In genomic region chr3:154646638-154647442, GRCm38 (mm10) we compare ENCODE assay signal across 8 mouse cellular contexts. TPM values are rescaled to one million over a fixed set of nuclear protein-coding genes. Genes with fewer than 3 reads are reported as not detected.
DNase-seq lines count a peak whose midpoint lies in the region; ATAC-seq lines count a peak whose summit lies in the region.

No protein-coding gene starts in this region.

- H3K27me3 ChIP-seq in neural tube, embryonic 11.5 days (ENCODE audit: control insufficient read depth, insufficient read depth, low read length): no peaks in the 10 kb centered on the region
- H3K27me3 ChIP-seq in forebrain, embryonic 15.5 days: no peaks in the 10 kb centered on the region
- peaks cover 41% of the 10 kb centered on the region for H3K27me3 ChIP-seq in limb, embryonic 13.5 days
- H3K27me3 ChIP-seq in neural tube, embryonic 13.5 days: 0 out of 2 replicates have a peak, but pooled peaks cover 14% of the 10 kb centered on the region

- no peaks in the 10 kb centered on the region for H3K4me1 ChIP-seq in neural tube, embryonic 11.5 days (ENCODE audit: control insufficient read depth, insufficient read depth, low read length)
- H3K4me1 ChIP-seq in forebrain, embryonic 15.5 days: peaks cover 6% of the 10 kb centered on the region; the same call in 1 of the 2 replicates
- 0 out of 2 replicates have a peak, but pooled peaks cover 3% of the 10 kb centered on the region for H3K4me1 ChIP-seq in limb, embryonic 13.5 days
- peaks cover 5% of the 10 kb centered on the region; the same call in 1 of the 2 replicates for H3K4me1 ChIP-seq in neural tube, embryonic 13.5 days (replicated peaks)

- H3K27ac ChIP-seq in neural tube, embryonic 11.5 days (ENCODE audit: low read depth, low read length): no peak overlapping the region
- peak overlapping the region; percentile 21; the same call in 1 of the 2 replicates for H3K27ac ChIP-seq in forebrain, embryonic 15.5 days (replicated peaks)
- H3K27ac ChIP-seq in limb, embryonic 13.5 days: no peak overlapping the region
- H3K27ac ChIP-seq in neural tube, embryonic 13.5 days (replicated peaks): no peak overlapping the region

- 61% methylated on average over 29 of the region's 29 CpGs for WGBS in neural tube, embryonic 11.5 days
- WGBS in forebrain, embryonic 15.5 days: 46% methylated on average over 29 of the region's 29 CpGs
- WGBS in limb, embryonic 13.5 days: 48% methylated on average over 29 of the region's 29 CpGs
- WGBS in neural tube, embryonic 13.5 days: 58% methylated on average over 29 of the region's 29 CpGs

- ATAC-seq in neural tube, embryonic 11.5 days (ENCODE audit: insufficient read depth, low FRiP score, low TSS enrichment): peak; percentile 61
- peak; percentile 82 for ATAC-seq in forebrain, embryonic 15.5 days (replicated peaks)
- ATAC-seq in limb, embryonic 13.5 days (ENCODE audit: low FRiP score, low read depth): no peak; the same call in 1 of the 2 replicates
- ATAC-seq in neural tube, embryonic 13.5 days (ENCODE audit: low read depth): peak; percentile 56

- no peak overlapping the region for H3K9ac ChIP-seq in neural tube, embryonic 11.5 days (ENCODE audit: low read length)
- H3K9ac ChIP-seq in forebrain, embryonic 15.5 days (replicated peaks): no peak overlapping the region; the same call in 1 of the 2 replicates
- no peak overlapping the region for H3K9ac ChIP-seq in limb, embryonic 13.5 days
- no peak overlapping the region for H3K9ac ChIP-seq in neural tube, embryonic 13.5 days

- no peaks in the 10 kb centered on the region for H3K9me3 ChIP-seq in neural tube, embryonic 11.5 days (ENCODE audit: control insufficient read depth, low read length)
- no peaks in the 10 kb centered on the region for H3K9me3 ChIP-seq in forebrain, embryonic 15.5 days
- no peaks in the 10 kb centered on the region for H3K9me3 ChIP-seq in limb, embryonic 13.5 days
- H3K9me3 ChIP-seq in neural tube, embryonic 13.5 days: no peaks in the 10 kb centered on the region

- H3K4me2 ChIP-seq in neural tube, embryonic 11.5 days (ENCODE audit: low read depth): peak overlapping the region; percentile 17; the same call in 1 of the 2 replicates
- H3K4me2 ChIP-seq in forebrain, embryonic 15.5 days (replicated peaks): peak overlapping the region; percentile 47
- H3K4me2 ChIP-seq in limb, embryonic 13.5 days (replicated peaks): peak overlapping the region; percentile 57
- peak overlapping the region; percentile 38 for H3K4me2 ChIP-seq in neural tube, embryonic 13.5 days

- peak; percentile 6 for DNase-seq in adrenal gland, adult 2 months
- no peak for DNase-seq in adrenal gland, adult 8-10 months
- peak; percentile 32 for DNase-seq in neural tube, embryonic 11.5 days (ENCODE audit: low spot score)
- no peak for DNase-seq in neural tube, embryonic 10.5 days (ENCODE audit: extremely low spot score, low spot score)
- no peak for DNase-seq in thymus, postnatal 10 days (ENCODE audit: low spot score in 2 of 2)

- no peaks in the 10 kb centered on the region for H3K36me3 ChIP-seq in neural tube, embryonic 11.5 days (ENCODE audit: control insufficient read depth, insufficient read depth, low read length)
- H3K36me3 ChIP-seq in forebrain, embryonic 15.5 days: no peaks in the 10 kb centered on the region
- H3K36me3 ChIP-seq in limb, embryonic 13.5 days: no peaks in the 10 kb centered on the region
- H3K36me3 ChIP-seq in neural tube, embryonic 13.5 days: no peaks in the 10 kb centered on the region

- H3K4me3 ChIP-seq in neural tube, embryonic 11.5 days (ENCODE audit: low read depth, low read length): no peak overlapping the region
- H3K4me3 ChIP-seq in forebrain, embryonic 15.5 days: peak overlapping the region; percentile 28
- peak overlapping the region; percentile 32 for H3K4me3 ChIP-seq in limb, embryonic 13.5 days
- H3K4me3 ChIP-seq in neural tube, embryonic 13.5 days: no peak overlapping the region; the same call in 1 of the 2 replicates

RNA-seq across cellular contexts. Expression of gene Erich3, which starts 16.8 kb away (rescaled TPM):
- under 1 TPM; 0.46 to 0.79 TPM for total RNA-seq in adrenal gland, adult 2 months (2021)
- polyA plus RNA-seq in adrenal gland, adult 2 months (2012; rRNA removed): 0.08 and 0.09 TPM in 2 replicates
- total RNA-seq in adrenal gland, adult 8-10 months (2022): 1 to 10 TPM in 3 of 4 experiments, under 1 TPM in 1; 0.38 to 1.4 (median 1.2) TPM
- polyA plus RNA-seq in neural tube, embryonic 11.5 days (2014; fragmentation: Nextera tagmentation; extraction: Ambion mirVana): 0.77 and 0.95 TPM in 2 replicates
- 1.2 and 1.8 TPM in 2 replicates for polyA plus RNA-seq in forebrain, embryonic 15.5 days (2015; fragmentation: Nextera tagmentation; extraction: Ambion mirVana)
- polyA plus RNA-seq in limb, embryonic 13.5 days (2015; fragmentation: Nextera tagmentation; extraction: Ambion mirVana): 0.14 and 0.20 TPM in 2 replicates
- polyA plus RNA-seq in neural tube, embryonic 13.5 days (2015; fragmentation: Nextera tagmentation; extraction: Ambion mirVana): 1.3 and 1.7 TPM in 2 replicates

RNA-seq across cellular contexts. Expression of gene Tyw3, which starts 49.9 kb away (rescaled TPM):
- 1 to 10 TPM; 4.0 to 6.6 TPM for total RNA-seq in adrenal gland, adult 2 months (2021)
- polyA plus RNA-seq in adrenal gland, adult 2 months (2012; rRNA removed): 6.8 and 12.2 TPM in 2 replicates
- 10 to 100 TPM in 1 of 4 experiments, 1 to 10 TPM in 3; 3.9 to 10.4 (median 5.6) TPM for total RNA-seq in adrenal gland, adult 8-10 months (2022)
- 19.0 and 24.4 TPM in 2 replicates for polyA plus RNA-seq in neural tube, embryonic 11.5 days (2014; fragmentation: Nextera tagmentation; extraction: Ambion mirVana)
- 14.1 and 16.4 TPM in 2 replicates for polyA plus RNA-seq in forebrain, embryonic 15.5 days (2015; fragmentation: Nextera tagmentation; extraction: Ambion mirVana)
- 15.9 and 21.8 TPM in 2 replicates for polyA plus RNA-seq in limb, embryonic 13.5 days (2015; fragmentation: Nextera tagmentation; extraction: Ambion mirVana)
- polyA plus RNA-seq in neural tube, embryonic 13.5 days (2015; fragmentation: Nextera tagmentation; extraction: Ambion mirVana): 8.6 and 14.6 TPM in 2 replicates

RNA-seq across cellular contexts. Expression of gene Cryz, which starts 50.3 kb away (rescaled TPM):
- total RNA-seq in adrenal gland, adult 2 months (2021): 10 to 100 TPM; 18.1 to 24.3 TPM
- 5.0 and 6.6 TPM in 2 replicates for polyA plus RNA-seq in adrenal gland, adult 2 months (2012; rRNA removed)
- 10 to 100 TPM; 17.3 to 24.8 (median 22.5) TPM for total RNA-seq in adrenal gland, adult 8-10 months (2022)
- 17.6 and 18.2 TPM in 2 replicates for polyA plus RNA-seq in neural tube, embryonic 11.5 days (2014; fragmentation: Nextera tagmentation; extraction: Ambion mirVana)
- 9.6 and 10.4 TPM in 2 replicates for polyA plus RNA-seq in forebrain, embryonic 15.5 days (2015; fragmentation: Nextera tagmentation; extraction: Ambion mirVana)
- polyA plus RNA-seq in limb, embryonic 13.5 days (2015; fragmentation: Nextera tagmentation; extraction: Ambion mirVana): 22.1 and 22.7 TPM in 2 replicates
- polyA plus RNA-seq in neural tube, embryonic 13.5 days (2015; fragmentation: Nextera tagmentation; extraction: Ambion mirVana): 9.7 and 11.3 TPM in 2 replicates

Comparison
In these comparisons a context has a peak if more than half of its experiments do, and no peak if none do; other contexts are left out.
1. DNase-seq: peak in adrenal gland, adult 2 months (single experiment) and neural tube, embryonic 11.5 days (single experiment); none in adrenal gland, adult 8-10 months (single experiment), neural tube, embryonic 10.5 days (single experiment) and thymus, postnatal 10 days (0 of 2).
2. H3K4me3 ChIP-seq: peak in forebrain, embryonic 15.5 days (single experiment) and limb, embryonic 13.5 days (single experiment); none in neural tube, embryonic 11.5 days (single experiment) and neural tube, embryonic 13.5 days (single experiment).
3. Peak in every context shown above with its lines, with median percentiles within 50 percentile points of each other: H3K4me2 ChIP-seq.